ENCODE assay signal across 11 mouse cellular contexts in the genomic region with DNA sequence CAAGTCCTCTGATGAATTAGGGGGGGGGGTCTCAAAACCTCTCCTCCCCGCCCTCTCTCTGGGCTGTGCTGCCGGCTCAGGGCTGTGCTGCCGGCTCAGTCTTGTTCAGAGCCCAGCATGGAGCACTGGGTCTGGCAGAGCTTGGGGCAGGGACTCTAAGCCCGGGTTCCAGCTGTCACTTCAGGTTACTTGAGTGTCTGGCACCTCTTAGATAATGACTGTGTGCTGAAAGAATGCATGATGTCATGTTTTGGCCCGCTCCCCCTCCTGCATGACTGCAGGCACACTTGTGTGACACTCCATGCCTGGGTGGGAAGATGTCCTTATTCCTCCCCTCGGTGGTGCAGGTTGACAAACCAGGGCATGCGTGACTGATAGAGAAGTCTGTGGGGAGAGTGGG. TPM values are rescaled to one million over a fixed set of nuclear protein-coding genes. Genes with fewer than 3 reads are reported as not detected.
A peak's percentile ranks its signal among the peaks of the same experiment; 100 is the strongest.
DNase-seq lines count a peak whose midpoint lies in the region; ATAC-seq and TF ChIP-seq lines count a peak whose summit lies in the region.
"Had no signal": no experiment of that assay in that cellular context is flagged by ENCODE, and none has a peak within 500 bp of the region (broad histone marks: within the 10 kb centered on the region; RNA-seq: fewer than 3 reads in every experiment).

No protein-coding gene starts in this region.

- H3K36me3 ChIP-seq in limb, embryonic 14.5 days (ENCODE audit: control insufficient read depth, insufficient read depth, low read length) = no peaks in the 10 kb centered on the region
- H3K36me3 ChIP-seq: embryonic facial prominence, embryonic 12.5 days had no signal

- H3K9ac ChIP-seq in limb, embryonic 14.5 days (ENCODE audit: low read depth, low read length, severe bottlenecking) = no peak overlapping the region
- H3K9ac ChIP-seq: embryonic facial prominence, embryonic 12.5 days had no signal

- intact Hi-C loops in gastrocnemius, postnatal 14 days (cut with DNase I; ENCODE audit: low total_unique reads) = no loop called here

- H3K4me3 ChIP-seq in lung, adult 2 months (replicated peaks; ENCODE audit: extremely low read depth, low read depth, low read length) = no peak overlapping the region
- no peak overlapping the region for H3K4me3 ChIP-seq in limb, embryonic 14.5 days (replicated peaks; ENCODE audit: low read length)
- H3K4me3 ChIP-seq: embryonic facial prominence, embryonic 12.5 days; megakaryocyte, embryonic 14.5 days had no signal

- H3K4me1 ChIP-seq in lung, adult 2 months (ENCODE audit: control insufficient read depth, insufficient read depth, low read length) = no peaks in the 10 kb centered on the region
- H3K4me1 ChIP-seq in limb, embryonic 14.5 days (ENCODE audit: control insufficient read depth, insufficient read depth, low read length) = no peaks in the 10 kb centered on the region

- peak; percentile 36 to 57 for DNase-seq in lung, adult 18-20 months
- no peak for DNase-seq in lung, adult 2 months
- peak; percentile 37 for DNase-seq in gastrocnemius, postnatal 14 days
- DNase-seq in limb, embryonic 14.5 days (ENCODE audit: low spot score) = peak; percentile 42
- DNase-seq in retina, postnatal 1 day = peak; percentile 86
- DNase-seq in ovary, postnatal 10 days (ENCODE audit: low spot score) = no peak
- DNase-seq in embryo, embryonic 10.5 days (ENCODE audit: low spot score) = no peak
- DNase-seq: kidney, postnatal 14 days had no signal

- TF ChIP-seq CTCF in lung, adult 2 months (IDR thresholded peaks at IDR 0.05; ENCODE audit: insufficient read depth, low read length) = no peak

- H3K9me3 ChIP-seq in limb, embryonic 14.5 days (ENCODE audit: control insufficient read depth, low read length) = no peaks in the 10 kb centered on the region
- H3K9me3 ChIP-seq: embryonic facial prominence, embryonic 12.5 days; megakaryocyte, embryonic 14.5 days had no signal

- H3K4me2 ChIP-seq in limb, embryonic 14.5 days (replicated peaks; ENCODE audit: low read depth, low read length, severe bottlenecking) = no peak overlapping the region
- H3K4me2 ChIP-seq: embryonic facial prominence, embryonic 12.5 days had no signal

- peaks cover 44% of the 10 kb centered on the region for H3K27me3 ChIP-seq in limb, embryonic 14.5 days (ENCODE audit: control insufficient read depth, insufficient read depth, low read length)

- ATAC-seq in limb, embryonic 14.5 days (ENCODE audit: low FRiP score, low read depth) = peak; percentile 43; the same call in 1 of the 2 replicates
- no peak for ATAC-seq in inflammation-experienced regulatory T-cells, adult 6 months

- no peak overlapping the region for H3K27ac ChIP-seq in limb, embryonic 14.5 days (replicated peaks; ENCODE audit: low read depth, low read length)
- H3K27ac ChIP-seq: embryonic facial prominence, embryonic 12.5 days had no signal

- 35% methylated on average over 7 of the region's 7 CpGs for WGBS in lung, adult 2 months
- WGBS in limb, embryonic 14.5 days = 41% methylated on average over 7 of the region's 7 CpGs

- no peak for TF ChIP-seq POLR2A in lung, adult 2 months (IDR thresholded peaks at IDR 0.05; ENCODE audit: borderline replicate concordance, extremely low read depth, low read depth, low read length)
- no peak for TF ChIP-seq POLR2A in limb, embryonic 14.5 days (IDR thresholded peaks at IDR 0.05; ENCODE audit: borderline replicate concordance, extremely low read depth, insufficient read depth, insufficient read length)

RNA-seq across cellular contexts. Expression of a gene that starts 3.4 kb away (rescaled TPM):
- polyA plus RNA-seq in lung, adult 2 months (2012; rRNA removed) = 0.13 and 0.43 TPM in 2 replicates
- under 1 TPM; 0.08 to 0.47 TPM for total RNA-seq in gastrocnemius, postnatal 14 days (2021)
- polyA plus RNA-seq in limb, embryonic 14.5 days (2012; rRNA removed) = 3.6 and 6.7 TPM in 2 replicates
- 0.78 and 1.1 TPM in 2 replicates for polyA plus RNA-seq in limb, embryonic 14.5 days (2014; fragmentation: Nextera tagmentation; extraction: Ambion mirVana)
- not detected for polyA plus RNA-seq in inflammation-experienced regulatory T-cells, adult 6 months (2017; shearing (Covaris generic))

Comparison
In these comparisons a context has a peak if more than half of its experiments do, and no peak if none do; other contexts are left out.
1. DNase-seq: peak in lung, adult 18-20 months (2 of 2), gastrocnemius, postnatal 14 days (single experiment), limb, embryonic 14.5 days (single experiment) and retina, postnatal 1 day (single experiment); none in lung, adult 2 months (single experiment), ovary, postnatal 10 days (single experiment) and embryo, embryonic 10.5 days (single experiment).